Mouse (Mus musculus) inflammation-experienced regulatory T-cells, adult 6 months (primary cell): ENCODE data around the gene Padi6. TPM values are rescaled to one million over a fixed set of nuclear protein-coding genes. Genes with fewer than 3 reads are reported as not detected.

Source experiments
- ATAC-seq: one replicate; pipeline ENCODE4 v1.8.0; 2017
- polyA plus RNA-seq, 3 experiments: library from polyadenylated mRNA; unstranded; fragments of 100-300 nt; shearing (Covaris generic); gene quantifications; one replicate each; pipeline ENCODE4 v1.2.1; 2017

Padi6 gene
- polyA plus RNA-seq, 3 experiments from 2014 or later = not detected

DNA sequence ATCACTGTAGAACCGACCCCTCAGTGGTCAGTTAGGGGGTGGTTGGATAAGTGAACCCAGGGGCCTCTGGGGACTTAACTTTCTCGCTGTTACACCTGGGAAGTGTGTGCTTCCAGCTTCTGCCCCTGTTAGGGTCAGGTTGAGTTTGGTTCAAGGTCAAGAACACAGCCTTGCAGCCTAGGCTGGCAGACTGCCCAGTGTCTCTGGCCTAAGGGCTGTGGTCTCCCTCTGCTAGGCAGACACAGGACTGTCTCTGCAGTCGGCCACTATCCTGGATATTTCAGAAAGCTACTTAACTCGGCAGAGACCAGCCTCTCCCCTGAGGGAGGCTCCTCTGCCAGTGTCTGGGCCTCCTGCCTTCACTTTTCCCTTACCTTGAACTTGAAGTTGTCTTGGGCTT lies 38.3 kb downstream of the Padi6 start:
- no peak for ATAC-seq

DNA sequence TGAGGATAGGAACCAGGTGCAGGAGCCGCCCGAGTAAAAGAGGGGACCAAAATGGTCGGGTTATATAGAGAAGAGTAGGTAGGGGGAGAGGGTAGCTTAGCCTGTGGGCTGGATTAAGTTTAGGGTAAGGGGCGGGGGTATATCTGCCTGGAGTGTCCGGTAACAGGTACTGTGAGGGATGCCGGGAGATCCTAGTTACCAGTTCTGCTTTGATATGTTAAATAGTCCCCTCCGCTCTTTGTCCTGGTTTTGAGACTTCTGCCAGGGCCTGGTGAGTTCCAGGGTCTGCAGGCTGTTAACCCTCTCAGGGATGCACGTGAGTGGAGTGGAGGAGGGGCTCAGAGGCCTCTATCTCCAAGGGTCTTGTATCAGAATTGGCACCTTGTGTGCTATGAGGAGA lies 38.8 kb downstream of the Padi6 start:
- no peak for ATAC-seq

DNA sequence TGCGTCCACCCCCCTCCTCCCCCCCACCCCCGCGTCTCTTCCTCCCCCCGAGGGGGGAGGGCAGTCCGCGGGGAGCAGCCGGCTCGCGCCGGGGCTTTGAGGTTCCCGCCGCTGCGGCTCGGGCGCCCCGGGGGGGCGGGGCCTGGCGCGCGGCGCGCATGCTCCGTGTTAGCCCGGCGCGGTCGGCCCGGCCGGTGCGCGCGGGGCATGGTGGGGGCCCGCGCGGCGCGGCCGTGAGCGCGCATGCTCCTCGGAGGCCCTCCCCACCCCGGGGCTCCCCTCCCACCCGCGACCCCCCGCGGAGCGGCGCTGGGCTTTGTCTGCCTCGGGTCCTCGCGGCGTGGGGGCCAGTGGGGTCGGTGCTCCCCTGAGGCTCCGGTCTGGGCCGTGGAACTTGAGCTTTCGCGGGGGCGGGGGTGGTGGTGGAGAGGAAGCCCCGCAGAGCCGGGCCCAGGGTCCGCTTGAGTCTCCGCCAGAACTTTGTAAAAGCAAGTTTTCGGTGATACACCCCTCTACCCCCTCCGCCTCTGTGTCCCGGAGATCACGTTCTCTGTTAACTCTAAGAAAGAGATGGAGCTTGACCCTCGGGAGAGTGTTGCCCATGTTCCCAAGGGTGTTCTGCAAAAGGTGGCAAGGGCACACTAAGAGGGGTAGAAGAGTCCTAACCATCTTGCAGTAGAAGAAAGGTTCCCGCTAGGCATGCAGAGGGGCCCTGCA lies 39.7 kb downstream of the Padi6 start:
- ATAC-seq = no peak

DNA sequence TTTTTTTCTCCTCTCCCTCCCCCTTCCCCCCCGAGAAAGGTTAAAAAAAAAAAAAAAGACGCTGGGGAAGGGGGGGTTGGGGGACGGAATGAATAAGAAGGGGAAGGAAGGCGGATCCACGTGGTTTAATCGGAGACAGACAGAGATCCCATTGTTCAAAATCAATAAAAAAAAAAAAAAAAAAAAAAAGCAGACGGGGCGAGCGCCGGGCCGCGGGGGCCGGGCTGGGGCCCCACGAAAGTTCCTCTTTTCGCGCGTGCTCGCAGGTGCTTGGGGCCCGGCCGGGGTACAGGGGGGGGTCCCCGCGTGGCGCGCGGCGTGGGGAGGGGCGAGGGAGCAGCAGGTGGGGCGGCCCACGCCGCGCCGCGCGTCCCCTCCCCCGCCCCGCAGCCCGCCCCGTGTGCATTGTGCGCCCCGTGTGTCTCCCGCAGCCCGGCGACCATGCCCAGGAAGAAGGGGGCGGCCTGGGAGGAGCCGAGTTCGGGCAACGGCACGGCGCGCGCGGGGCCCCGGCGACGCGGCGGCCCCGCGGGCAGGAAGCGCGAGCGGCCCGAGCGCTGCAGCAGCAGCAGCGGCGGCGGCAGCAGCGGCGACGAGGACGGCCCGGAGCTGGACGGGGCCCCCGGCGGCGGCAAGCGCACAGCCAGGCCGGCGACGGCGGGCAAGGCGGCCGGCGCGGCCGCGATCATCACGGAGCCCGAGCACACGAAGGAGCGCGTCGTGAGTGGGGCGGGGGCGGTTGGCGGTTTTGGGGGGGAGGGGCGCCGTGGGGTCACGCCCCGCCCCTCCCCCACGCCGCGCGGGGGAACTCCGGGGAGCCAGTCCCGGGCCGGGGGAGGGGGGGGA lies 40.5 kb downstream of the Padi6 start:
- ATAC-seq = no peak

DNA sequence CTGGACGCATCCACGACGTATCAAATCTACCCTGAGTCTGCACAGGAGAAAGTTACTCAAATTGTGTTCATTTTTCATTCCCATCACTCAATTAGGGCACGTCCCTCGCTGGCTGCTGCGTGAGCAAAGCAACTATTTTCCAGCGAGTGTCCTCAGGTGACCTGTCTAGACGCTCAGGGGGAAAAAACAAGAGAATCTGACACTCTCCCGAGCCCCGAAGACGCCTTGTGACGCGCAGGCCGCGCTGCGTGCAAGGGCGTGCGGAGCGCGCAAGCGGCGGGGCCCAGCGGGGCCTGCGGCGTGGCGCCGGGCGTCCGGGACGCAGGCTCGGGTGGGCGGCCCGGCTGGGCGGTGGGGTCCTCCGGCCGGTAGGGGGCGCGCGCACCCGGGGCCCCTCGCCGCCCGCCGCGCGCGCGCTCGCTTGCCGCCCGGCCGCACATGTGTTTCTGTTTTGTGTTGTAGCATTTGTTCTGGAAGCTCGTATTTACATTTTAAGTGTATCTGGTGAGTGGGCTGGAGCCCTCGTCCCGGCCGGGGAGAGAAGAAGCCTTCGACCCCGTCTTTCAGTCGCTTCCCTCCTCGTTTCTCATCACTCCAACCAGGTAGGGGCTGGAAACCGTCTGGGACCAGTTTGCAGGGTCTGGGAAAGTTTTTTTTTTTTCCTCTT lies 41.3 kb downstream of the Padi6 start:
- ATAC-seq = peak; percentile 54

DNA sequence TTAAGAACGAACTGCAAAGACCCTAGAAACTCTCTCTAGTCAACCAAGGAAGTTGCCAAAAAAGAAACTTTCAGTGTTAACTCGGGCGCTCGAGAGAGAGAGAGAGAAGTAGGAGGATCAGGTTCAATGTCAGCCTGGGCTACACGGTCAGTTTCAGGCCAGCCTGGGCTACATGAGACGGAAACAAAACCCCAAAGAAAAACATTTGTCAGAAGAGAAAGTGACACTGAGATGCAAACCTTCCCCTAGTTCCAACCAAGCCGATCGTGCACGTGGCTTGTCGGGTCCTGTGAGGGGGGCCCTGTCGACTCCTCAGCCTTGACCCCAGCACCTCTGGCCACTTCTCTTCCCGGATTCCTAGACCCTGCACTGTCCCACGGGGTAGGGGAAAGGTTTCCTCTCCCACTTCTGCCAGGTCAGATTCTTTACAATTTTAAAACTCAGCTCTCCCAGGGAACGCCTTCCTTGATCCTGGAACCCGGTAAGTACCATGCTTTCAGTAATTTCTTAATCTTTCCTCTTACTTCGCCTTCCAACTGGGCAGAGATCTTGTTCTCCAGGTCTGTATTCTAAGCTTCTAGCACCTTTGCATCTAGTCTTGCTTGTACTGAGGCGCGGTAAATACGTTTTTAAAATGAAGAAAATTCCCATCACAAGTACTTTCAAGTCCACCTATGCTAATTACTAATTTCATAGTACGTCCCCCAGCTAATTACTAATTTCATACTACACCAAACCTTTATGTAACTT lies 42.0 kb downstream of the Padi6 start, which contains the start of gene Rcc2:
Gene Rcc2 (plus strand): TSS at position 273 of the 750 bp plus-strand sequence.
- peak; percentile 9 for ATAC-seq

DNA sequence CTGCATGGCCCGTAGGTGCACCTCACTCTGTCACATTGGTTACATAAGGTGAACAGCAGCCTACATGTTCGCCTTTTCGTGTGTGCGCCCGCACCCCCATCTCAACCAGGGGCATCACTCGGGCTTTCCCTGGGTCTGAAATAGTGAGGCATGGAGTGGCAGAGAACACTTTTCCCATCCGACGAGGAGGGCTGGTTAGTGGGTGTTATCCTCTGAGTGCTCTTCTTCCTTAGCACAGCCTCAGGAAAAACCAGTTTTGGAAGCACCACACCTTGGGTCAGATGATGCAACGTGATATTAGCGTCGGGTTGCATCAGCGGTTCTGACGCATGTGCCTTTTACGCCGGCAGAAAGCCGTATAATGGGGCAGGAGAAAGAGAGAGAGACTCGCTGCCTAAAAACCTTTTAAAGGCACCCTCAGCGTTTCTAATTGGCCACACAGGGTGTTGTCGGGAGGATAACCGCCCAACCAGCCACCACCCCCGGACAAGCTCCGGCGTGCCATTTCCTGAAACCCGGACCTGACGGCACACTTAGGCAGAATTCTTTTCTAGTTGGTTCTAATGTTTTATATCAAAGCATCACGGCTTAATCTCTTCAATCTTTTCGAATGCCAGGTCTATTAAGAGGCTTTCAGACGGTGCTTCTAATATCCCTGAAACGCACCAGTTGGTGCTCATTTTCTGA lies 42.9 kb downstream of the Padi6 start:
- ATAC-seq = peak; percentile 72

DNA sequence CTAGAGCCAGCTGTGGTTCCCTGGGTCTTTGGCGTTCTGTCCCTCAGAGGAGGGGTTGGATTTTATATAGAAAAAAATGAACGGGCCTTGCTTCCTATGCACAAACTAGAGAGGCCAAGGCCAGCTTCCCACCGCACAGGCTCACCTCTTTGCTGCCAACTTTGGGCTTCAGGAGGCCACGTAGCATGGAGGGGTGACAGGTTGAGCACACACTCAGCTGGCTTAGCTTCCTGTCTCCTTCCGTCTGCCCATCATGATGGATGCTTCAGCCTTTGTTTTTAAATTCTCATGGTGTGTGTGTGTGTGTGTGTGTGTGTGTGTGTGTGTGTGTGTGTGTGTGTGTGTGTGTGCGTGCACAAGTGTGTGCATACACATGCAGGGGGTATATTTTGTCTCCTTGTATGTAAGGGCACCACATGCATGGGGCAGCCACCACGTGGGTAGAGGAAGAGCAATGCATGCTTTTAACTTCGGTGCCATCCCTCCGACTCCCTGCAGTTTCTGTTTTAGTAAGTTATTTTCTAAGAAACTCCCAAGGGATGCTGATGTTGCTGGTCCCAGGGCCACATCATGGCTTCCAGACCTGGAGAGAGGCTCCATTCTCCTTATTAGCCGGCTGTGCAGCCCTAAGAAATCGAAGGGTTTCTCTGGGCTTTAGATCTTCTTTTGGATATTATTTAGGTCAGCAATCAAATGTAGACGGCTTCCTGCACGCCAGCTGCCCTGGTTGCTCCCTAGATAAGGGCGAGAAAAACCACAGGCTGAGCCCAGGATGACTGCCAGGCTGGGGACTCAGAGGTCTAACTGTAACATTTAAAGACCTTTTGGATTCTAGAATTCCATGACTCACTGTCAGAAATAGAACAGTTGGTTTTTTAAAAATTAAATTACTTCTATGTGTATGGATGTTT lies 46.5 kb downstream of the Padi6 start:
- ATAC-seq = no peak

DNA sequence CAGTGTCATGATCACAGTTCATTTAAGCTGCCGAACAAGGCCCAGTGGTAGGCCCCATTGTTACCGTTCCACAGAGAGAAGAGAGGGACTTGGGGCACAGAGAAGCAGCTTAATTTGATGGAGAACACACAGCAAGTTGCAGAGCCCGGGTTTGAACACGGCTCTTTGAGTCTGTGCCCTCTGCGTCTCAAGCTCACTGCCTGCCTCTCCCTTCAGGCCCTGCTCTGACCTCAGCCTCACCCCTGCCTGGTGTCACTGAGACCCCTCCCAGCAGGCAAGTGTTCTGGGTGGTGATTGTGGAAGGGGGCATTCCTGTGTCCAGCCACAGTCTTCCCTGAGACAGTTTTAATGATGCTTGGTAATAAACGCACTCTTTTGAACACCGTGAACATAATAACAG lies 47.3 kb downstream of the Padi6 start:
- ATAC-seq = no peak

DNA sequence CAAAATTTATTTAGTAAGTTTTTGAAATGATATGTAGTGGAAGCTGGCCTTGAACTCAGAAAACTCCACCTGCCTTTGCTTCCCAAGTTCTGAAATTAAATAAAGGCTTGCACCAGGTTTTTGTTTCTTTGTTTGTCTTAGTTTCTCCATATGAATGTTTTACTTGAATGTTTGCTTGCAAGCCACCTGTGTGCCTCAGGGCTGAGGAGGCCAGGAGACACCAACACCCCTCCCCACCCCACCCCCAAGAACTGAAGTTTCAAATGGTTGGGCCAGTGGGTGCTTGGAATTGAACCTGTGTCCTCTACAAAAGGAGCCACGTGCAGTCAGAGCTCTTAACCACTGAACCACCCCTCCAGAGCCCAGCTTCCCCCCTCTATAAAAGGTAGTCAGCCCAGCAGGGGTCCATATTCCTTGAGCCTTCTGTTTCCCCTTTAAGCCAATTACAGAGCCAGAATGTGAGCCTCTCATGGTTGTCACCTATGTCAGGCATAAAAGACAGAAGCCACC lies 47.8 kb downstream of the Padi6 start:
- ATAC-seq = no peak

DNA sequence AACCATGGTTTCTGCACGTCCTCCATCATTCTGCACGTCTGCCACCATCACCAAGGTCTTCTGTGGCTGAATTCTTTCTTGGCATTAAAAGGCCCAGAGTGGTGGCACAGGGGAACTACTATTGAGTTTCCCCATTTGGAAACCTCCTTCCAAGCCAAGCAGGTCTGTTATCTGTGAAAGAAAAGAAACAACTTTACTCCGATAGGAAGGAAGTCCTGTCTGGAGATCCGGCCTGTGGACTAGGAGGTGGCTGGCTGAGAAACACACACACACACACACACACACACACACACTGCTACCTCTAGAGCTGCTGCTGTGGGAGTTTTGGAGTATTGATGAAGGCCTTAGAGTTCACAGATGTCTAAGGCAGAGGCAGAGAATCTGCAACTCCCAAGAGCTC lies 48.9 kb downstream of the Padi6 start:
- ATAC-seq = no peak

DNA sequence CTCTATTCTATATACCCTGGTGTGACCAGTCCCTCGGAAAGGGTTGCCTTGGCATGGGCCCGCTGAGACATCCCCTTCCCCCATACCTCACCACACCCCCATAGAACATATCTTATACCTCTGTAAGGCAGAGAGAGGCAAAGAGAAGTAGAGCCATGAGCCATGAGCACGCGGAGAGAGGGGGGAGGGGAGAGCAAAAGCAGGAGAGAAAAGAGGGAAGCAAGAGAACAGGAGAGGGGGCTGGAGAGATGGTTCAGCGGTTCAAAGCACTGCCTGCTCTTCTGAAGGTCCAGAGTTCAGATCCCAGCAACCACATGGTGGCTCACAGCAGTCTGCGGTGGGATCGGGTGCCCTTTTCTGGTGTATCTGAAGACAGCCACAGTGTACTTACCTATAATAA lies 51.0 kb downstream of the Padi6 start:
- no peak for ATAC-seq

DNA sequence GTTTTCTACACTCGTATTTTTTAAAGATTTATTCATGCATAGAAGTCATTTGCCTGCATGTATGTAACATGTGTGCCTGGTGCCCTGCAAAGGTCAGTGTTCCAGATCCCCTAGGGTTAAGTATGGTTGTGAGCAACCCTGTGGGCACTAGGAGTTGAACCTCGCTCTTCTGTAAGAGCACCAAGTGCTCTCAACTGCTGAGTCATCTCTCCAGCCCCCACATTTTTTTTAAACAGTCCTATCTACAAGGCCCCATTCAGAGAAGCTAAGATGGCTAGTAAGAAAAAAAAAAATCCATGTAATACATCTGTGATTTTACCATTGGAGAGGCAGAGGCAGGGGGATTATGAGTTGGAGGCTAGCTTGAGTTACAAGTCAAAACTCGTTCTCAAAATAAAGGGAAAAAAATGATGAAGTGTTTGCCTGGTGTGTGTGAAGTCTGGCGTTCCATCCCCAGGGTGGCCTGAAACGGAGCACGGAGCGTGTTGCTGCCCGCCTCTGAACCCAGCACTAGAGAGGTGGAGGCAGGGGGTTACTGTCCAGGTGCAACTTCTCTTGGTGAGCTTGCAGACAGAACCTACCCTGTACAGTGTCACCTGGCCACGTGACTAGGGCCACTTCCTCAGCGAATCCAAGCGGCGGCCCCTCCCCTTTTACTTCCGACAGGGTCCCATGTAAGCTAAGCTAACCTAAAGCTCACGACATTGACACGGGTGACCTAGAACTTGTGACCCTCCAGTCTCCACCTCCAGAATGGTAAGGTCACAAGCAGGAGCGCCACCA lies 52.4 kb downstream of the Padi6 start:
- ATAC-seq = peak; percentile 65

DNA sequence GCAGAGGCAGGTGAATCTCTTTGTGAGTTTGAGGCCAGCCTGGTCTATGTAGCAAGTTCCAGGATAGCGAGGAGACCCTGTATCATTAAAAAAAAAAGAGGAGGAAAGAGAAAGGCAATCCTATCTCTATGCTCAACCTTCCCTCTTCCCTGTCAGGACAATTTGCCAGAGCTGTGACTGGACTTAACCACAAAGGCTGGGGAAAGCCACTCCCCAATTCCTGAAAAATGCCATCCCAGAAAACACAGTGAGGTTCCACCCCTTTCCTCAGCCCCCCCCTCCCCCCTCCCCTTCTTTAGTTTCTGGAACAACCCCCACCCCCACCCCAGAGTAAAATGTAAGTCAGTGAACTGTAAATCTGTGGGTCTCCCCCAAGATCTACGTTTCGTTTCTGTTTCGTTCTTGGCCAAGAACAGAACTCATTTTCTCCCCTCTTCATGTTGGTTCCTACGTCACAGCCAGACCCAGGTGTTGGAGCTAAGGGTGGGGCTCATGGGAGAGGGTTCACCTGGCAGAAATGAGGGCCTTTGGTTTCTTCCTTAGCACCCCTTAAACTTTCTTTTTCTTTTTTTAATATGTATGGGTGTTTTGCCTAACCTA lies 53.5 kb downstream of the Padi6 start:
- ATAC-seq = no peak

DNA sequence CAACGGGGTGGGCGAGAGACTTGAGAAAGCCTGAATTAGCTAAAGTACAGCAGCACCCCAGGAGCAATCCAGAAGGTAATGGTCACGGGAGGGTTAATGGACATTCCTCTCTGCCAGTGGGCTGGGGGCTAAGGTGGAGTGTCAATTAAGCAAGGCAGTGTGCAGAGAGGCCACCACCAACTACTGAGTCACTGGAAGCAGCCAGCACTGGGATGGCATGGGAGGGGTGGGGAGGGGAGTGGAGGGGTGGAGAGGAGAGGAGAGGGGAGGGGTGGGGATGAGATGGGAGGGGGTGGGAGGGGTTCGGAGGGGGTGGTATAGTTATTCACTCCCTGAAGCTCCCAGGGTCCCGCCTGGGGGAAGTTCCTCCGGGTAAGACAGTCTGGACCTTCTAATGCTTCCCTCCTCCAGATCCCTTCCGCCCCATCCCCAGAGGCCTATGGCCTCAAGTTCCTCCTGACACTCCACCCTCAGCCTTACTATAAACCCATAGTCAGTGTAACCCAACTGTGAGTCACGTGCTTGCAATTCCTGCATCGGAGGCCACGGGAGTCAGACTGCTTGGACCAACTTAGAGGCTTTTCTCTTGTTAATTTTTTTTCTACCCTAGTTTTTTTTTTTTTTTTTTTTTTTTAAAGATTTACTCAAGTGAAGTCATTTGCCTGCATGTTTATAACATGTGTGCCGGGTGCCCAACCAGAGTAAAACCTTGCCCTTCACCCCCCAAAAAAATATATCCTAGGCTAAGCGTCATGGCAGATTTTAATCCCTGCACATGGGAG lies 54.2 kb downstream of the Padi6 start:
- ATAC-seq = no peak

DNA sequence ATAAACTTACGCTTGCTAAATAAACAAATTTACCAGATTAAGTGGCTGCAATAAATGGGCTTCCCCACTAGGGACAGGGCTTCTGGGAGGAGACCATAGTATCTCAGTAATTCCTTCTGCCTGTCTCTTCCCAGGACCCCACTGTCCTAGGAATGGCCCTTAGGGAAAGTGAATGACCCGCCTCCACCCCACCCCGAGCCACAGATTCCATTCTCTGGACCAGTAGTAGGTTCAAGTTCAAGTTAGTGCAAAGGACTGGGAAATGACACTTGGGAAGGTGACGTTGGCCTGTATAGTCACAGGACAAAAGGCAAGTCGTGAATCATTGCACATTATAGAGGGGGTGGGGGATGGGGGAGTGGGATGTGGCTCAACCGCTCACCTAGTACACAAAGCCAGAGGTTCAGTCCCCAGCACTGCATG lies 57.6 kb downstream of the Padi6 start:
- no peak for ATAC-seq

DNA sequence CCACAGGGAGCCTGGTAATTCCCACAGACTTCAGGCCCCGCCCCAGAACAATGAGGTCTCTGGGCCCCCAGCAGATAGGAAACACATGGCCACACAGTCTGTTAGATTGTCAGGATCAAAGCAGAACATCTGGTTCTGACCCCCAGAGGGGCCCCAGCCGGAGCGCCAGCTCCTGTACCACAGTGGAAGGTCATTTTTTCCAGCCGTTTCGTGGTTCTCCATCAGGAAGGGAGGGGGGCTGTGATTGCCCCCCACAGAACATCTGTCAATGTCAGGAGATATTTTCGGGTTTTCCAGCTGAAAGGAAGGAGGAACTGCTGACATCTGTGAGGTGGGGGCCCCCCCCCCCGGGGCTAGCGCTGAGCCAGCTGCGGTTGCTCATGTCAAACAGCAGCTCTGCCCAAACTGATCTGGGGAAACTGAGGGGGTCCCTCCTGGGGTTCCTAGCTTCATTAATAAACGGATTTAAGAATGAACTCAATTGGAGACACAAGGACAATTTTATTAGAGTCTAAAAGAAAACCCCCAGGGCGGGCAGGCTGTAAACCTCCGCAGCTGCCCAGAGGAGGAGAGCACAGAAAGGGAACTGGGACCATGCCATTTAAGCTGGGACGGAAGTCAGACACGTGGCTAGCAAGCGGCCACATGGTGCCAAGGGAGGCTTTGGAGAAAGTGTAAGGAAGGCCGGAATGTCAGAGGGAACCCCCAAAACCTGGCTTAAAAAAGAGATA lies 58.1 kb downstream of the Padi6 start:
- no peak for ATAC-seq

DNA sequence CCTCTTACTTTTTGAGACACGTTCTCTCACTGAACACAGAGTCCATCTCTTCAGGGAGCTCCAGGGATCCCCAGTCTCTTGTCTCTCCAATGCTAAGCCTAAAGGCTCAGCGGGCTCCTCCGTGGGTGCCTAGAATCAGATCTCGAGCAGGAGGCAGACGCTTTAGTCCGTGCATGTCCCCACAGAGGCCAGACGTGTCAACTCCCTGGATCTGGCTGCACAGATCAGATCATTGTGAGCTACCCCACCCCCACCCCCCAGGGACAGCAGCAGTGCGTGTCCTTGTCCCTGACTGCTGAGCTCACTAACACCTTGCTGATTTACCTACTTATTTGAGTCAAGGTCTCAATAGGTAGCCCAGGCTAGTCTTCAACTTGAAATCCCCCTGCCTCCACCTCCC lies 58.8 kb downstream of the Padi6 start:
- no peak for ATAC-seq
